Mouse (Mus musculus): ENCODE results near the gene Susd6. TPM values are rescaled to one million over a fixed set of nuclear protein-coding genes. Genes with fewer than 3 reads are reported as not detected.

Susd6 gene
- polyA plus RNA-seq, 1 experiment from 2014 or later = 17.1 TPM

- no peaks in the 10 kb centered on the region for H3K27me3 ChIP-seq (ENCODE audit: insufficient read depth, low read length)
- WGBS = 15% methylated on average over 19 of the region's 19 CpGs
These were observed 104.8 kb downstream of the Susd6 start for GRCm38 (mm10) chr12:80894973-80895570.

GRCm38 (mm10) chr12:80909631-80910030 is 119.3 kb downstream of the Susd6 start:
- Histone ChIP-seq H3K27me3 (ENCODE audit: insufficient read depth, low read length) (no peaks in the 10 kb centered on the region), H3K9me3 (ENCODE audit: low read length) (0 out of 2 replicates have a peak, but pooled peaks cover under 1% of the 10 kb centered on the region), H3K36me3 (ENCODE audit: insufficient read depth, low read length) (no peaks in the 10 kb centered on the region), H3K27ac (ENCODE audit: low read length) (no peak overlapping the region), H3K4me1 (ENCODE audit: insufficient read depth, low read length) (no peaks in the 10 kb centered on the region), H3K4me2 (replicated peaks; ENCODE audit: low read depth, low read length) (no peak overlapping the region), H3K4me3 (ENCODE audit: low read length) (no peak overlapping the region), H3K9ac (replicated peaks; ENCODE audit: low read length) (no peak overlapping the region)
- ATAC-seq (ENCODE audit: low FRiP score, low TSS enrichment) = no peak
- 87% methylated on average over 8 of the region's 8 CpGs for WGBS

More at GRCm38 (mm10) chr12:80894973-80895570, 104.8 kb downstream of the Susd6 start:
- Histone ChIP-seq H3K4me1 (ENCODE audit: insufficient read depth, low read length) (no peaks in the 10 kb centered on the region), H3K4me2 (replicated peaks; ENCODE audit: low read depth, low read length) (peak overlapping the region; percentile 38), H3K36me3 (ENCODE audit: insufficient read depth, low read length) (no peaks in the 10 kb centered on the region), H3K4me3 (ENCODE audit: low read length) (0 out of 2 replicates have a peak overlapping the region, but pooled peaks have one; percentile 12), H3K27ac (ENCODE audit: low read length) (no peak overlapping the region), H3K9ac (replicated peaks; ENCODE audit: low read length) (no peak overlapping the region), H3K9me3 (ENCODE audit: low read length) (no peaks in the 10 kb centered on the region)
- ATAC-seq (ENCODE audit: low FRiP score, low TSS enrichment) = peak; percentile 91

- 55% methylated on average over 7 of the region's 7 CpGs for WGBS
These were observed 127.5 kb downstream of the Susd6 start for GRCm38 (mm10) chr12:80917764-80918163.

GRCm38 (mm10) chr12:80921301-80921700 is 131.0 kb downstream of the Susd6 start:
- Histone ChIP-seq H3K9me3 (ENCODE audit: low read length) (no peaks in the 10 kb centered on the region), H3K27me3 (ENCODE audit: insufficient read depth, low read length) (no peaks in the 10 kb centered on the region; the same call in 1 of the 2 replicates), H3K27ac (ENCODE audit: low read length) (no peak overlapping the region), H3K4me3 (ENCODE audit: low read length) (no peak overlapping the region), H3K36me3 (ENCODE audit: insufficient read depth, low read length) (no peaks in the 10 kb centered on the region), H3K4me2 (replicated peaks; ENCODE audit: low read depth, low read length) (no peak overlapping the region), H3K4me1 (ENCODE audit: insufficient read depth, low read length) (peaks cover 14% of the 10 kb centered on the region; the same call in 1 of the 2 replicates), H3K9ac (replicated peaks; ENCODE audit: low read length) (no peak overlapping the region)
- 93% methylated on average over 5 of the region's 5 CpGs for WGBS
- no peak for ATAC-seq (ENCODE audit: low FRiP score, low TSS enrichment)

More at GRCm38 (mm10) chr12:80917764-80918163, 127.5 kb downstream of the Susd6 start:
- Histone ChIP-seq H3K27ac (ENCODE audit: low read length) (no peak overlapping the region), H3K36me3 (ENCODE audit: insufficient read depth, low read length) (no peaks in the 10 kb centered on the region), H3K9ac (replicated peaks; ENCODE audit: low read length) (no peak overlapping the region), H3K4me1 (ENCODE audit: insufficient read depth, low read length) (no peaks in the 10 kb centered on the region), H3K9me3 (ENCODE audit: low read length) (no peaks in the 10 kb centered on the region), H3K27me3 (ENCODE audit: insufficient read depth, low read length) (no peaks in the 10 kb centered on the region; the same call in 1 of the 2 replicates), H3K4me2 (replicated peaks; ENCODE audit: low read depth, low read length) (no peak overlapping the region), H3K4me3 (ENCODE audit: low read length) (no peak overlapping the region)
- no peak for ATAC-seq (ENCODE audit: low FRiP score, low TSS enrichment)

- WGBS = 4% methylated on average over 7 of the region's 7 CpGs
- H3K4me3 ChIP-seq (ENCODE audit: low read length) = peak overlapping the region; percentile 10; the same call in 1 of the 2 replicates
- no peaks in the 10 kb centered on the region for H3K36me3 ChIP-seq (ENCODE audit: insufficient read depth, low read length)
- no peak overlapping the region for H3K27ac ChIP-seq (ENCODE audit: low read length)
- H3K27me3 ChIP-seq (ENCODE audit: insufficient read depth, low read length) = no peaks in the 10 kb centered on the region; the same call in 1 of the 2 replicates
- peaks cover 14% of the 10 kb centered on the region; the same call in 1 of the 2 replicates for H3K4me1 ChIP-seq (ENCODE audit: insufficient read depth, low read length)
- no peaks in the 10 kb centered on the region for H3K9me3 ChIP-seq (ENCODE audit: low read length)
- H3K9ac ChIP-seq (replicated peaks; ENCODE audit: low read length) = no peak overlapping the region
- peak overlapping the region; percentile 28 for H3K4me2 ChIP-seq (replicated peaks; ENCODE audit: low read depth, low read length)
- ATAC-seq (ENCODE audit: low FRiP score, low TSS enrichment) = peak; percentile 32; the same call in 1 of the 2 replicates
These were observed 132.6 kb downstream of the Susd6 start for GRCm38 (mm10) chr12:80922869-80923268.

GRCm38 (mm10) chr12:80923602-80924001 is 133.3 kb downstream of the Susd6 start:
- no peak for ATAC-seq (ENCODE audit: low FRiP score, low TSS enrichment)
- 55% methylated on average over 5 of the region's 5 CpGs for WGBS
- Histone ChIP-seq H3K4me2 (replicated peaks; ENCODE audit: low read depth, low read length) (no peak overlapping the region; the same call in 1 of the 2 replicates), H3K36me3 (ENCODE audit: insufficient read depth, low read length) (no peaks in the 10 kb centered on the region), H3K9ac (replicated peaks; ENCODE audit: low read length) (no peak overlapping the region), H3K9me3 (ENCODE audit: low read length) (no peaks in the 10 kb centered on the region), H3K27me3 (ENCODE audit: insufficient read depth, low read length) (no peaks in the 10 kb centered on the region; the same call in 1 of the 2 replicates), H3K27ac (ENCODE audit: low read length) (peak overlapping the region; percentile 22; the same call in 1 of the 2 replicates), H3K4me3 (ENCODE audit: low read length) (no peak overlapping the region), H3K4me1 (ENCODE audit: insufficient read depth, low read length) (peaks cover 14% of the 10 kb centered on the region; the same call in 1 of the 2 replicates)

- Histone ChIP-seq H3K4me2 (replicated peaks; ENCODE audit: low read depth, low read length) (no peak overlapping the region), H3K4me1 (ENCODE audit: insufficient read depth, low read length) (peaks cover 17% of the 10 kb centered on the region; the same call in 1 of the 2 replicates), H3K27me3 (ENCODE audit: insufficient read depth, low read length) (no peaks in the 10 kb centered on the region; the same call in 1 of the 2 replicates), H3K9ac (replicated peaks; ENCODE audit: low read length) (no peak overlapping the region), H3K27ac (ENCODE audit: low read length) (peak overlapping the region; percentile 22; the same call in 1 of the 2 replicates), H3K4me3 (ENCODE audit: low read length) (no peak overlapping the region), H3K9me3 (ENCODE audit: low read length) (no peaks in the 10 kb centered on the region), H3K36me3 (ENCODE audit: insufficient read depth, low read length) (no peaks in the 10 kb centered on the region)
- 59% methylated on average over 3 of the region's 3 CpGs for WGBS
- ATAC-seq (ENCODE audit: low FRiP score, low TSS enrichment) = peak; percentile 71; the same call in 1 of the 2 replicates
These were observed 133.9 kb downstream of the Susd6 start for GRCm38 (mm10) chr12:80924205-80924604.

- H3K4me1 ChIP-seq (ENCODE audit: insufficient read depth, low read length) = peaks cover 17% of the 10 kb centered on the region; the same call in 1 of the 2 replicates
- no peaks in the 10 kb centered on the region; the same call in 1 of the 2 replicates for H3K27me3 ChIP-seq (ENCODE audit: insufficient read depth, low read length)
- H3K9me3 ChIP-seq (ENCODE audit: low read length) = no peaks in the 10 kb centered on the region
- H3K4me3 ChIP-seq (ENCODE audit: low read length) = no peak overlapping the region
- no peak overlapping the region for H3K27ac ChIP-seq (ENCODE audit: low read length)
- H3K9ac ChIP-seq (replicated peaks; ENCODE audit: low read length) = no peak overlapping the region
- ATAC-seq (ENCODE audit: low FRiP score, low TSS enrichment) = peak; percentile 75
- no peak overlapping the region for H3K4me2 ChIP-seq (replicated peaks; ENCODE audit: low read depth, low read length)
- WGBS = 32% methylated on average over 7 of the region's 7 CpGs
- no peaks in the 10 kb centered on the region for H3K36me3 ChIP-seq (ENCODE audit: insufficient read depth, low read length)
These were observed 135.6 kb downstream of the Susd6 start for GRCm38 (mm10) chr12:80925919-80926318.

- Histone ChIP-seq H3K27ac (ENCODE audit: low read length) (no peak overlapping the region), H3K4me2 (replicated peaks; ENCODE audit: low read depth, low read length) (no peak overlapping the region), H3K27me3 (ENCODE audit: insufficient read depth, low read length) (no peaks in the 10 kb centered on the region; the same call in 1 of the 2 replicates), H3K36me3 (ENCODE audit: insufficient read depth, low read length) (no peaks in the 10 kb centered on the region), H3K9me3 (ENCODE audit: low read length) (no peaks in the 10 kb centered on the region), H3K9ac (replicated peaks; ENCODE audit: low read length) (no peak overlapping the region), H3K4me1 (ENCODE audit: insufficient read depth, low read length) (peaks cover 17% of the 10 kb centered on the region; the same call in 1 of the 2 replicates), H3K4me3 (ENCODE audit: low read length) (no peak overlapping the region)
- no peak for ATAC-seq (ENCODE audit: low FRiP score, low TSS enrichment)
- 74% methylated on average over 4 of the region's 4 CpGs for WGBS
These were observed 136.2 kb downstream of the Susd6 start for GRCm38 (mm10) chr12:80926550-80926949.

- Histone ChIP-seq H3K27ac (ENCODE audit: low read length) (no peak overlapping the region), H3K9me3 (ENCODE audit: low read length) (no peaks in the 10 kb centered on the region), H3K9ac (replicated peaks; ENCODE audit: low read length) (no peak overlapping the region), H3K4me3 (ENCODE audit: low read length) (no peak overlapping the region), H3K4me1 (ENCODE audit: insufficient read depth, low read length) (peaks cover 17% of the 10 kb centered on the region; the same call in 1 of the 2 replicates), H3K27me3 (ENCODE audit: insufficient read depth, low read length) (no peaks in the 10 kb centered on the region), H3K4me2 (replicated peaks; ENCODE audit: low read depth, low read length) (no peak overlapping the region), H3K36me3 (ENCODE audit: insufficient read depth, low read length) (no peaks in the 10 kb centered on the region)
- no peak for ATAC-seq (ENCODE audit: low FRiP score, low TSS enrichment)
- 75% methylated on average over 1 of the region's 1 CpGs for WGBS
These were observed 137.2 kb downstream of the Susd6 start for GRCm38 (mm10) chr12:80927518-80927917.

Data from kidney, embryonic 16.5 days (tissue).